Mouse (Mus musculus): ENCODE measurements around the gene Gsdma.

Gene Gsdma

DNA sequence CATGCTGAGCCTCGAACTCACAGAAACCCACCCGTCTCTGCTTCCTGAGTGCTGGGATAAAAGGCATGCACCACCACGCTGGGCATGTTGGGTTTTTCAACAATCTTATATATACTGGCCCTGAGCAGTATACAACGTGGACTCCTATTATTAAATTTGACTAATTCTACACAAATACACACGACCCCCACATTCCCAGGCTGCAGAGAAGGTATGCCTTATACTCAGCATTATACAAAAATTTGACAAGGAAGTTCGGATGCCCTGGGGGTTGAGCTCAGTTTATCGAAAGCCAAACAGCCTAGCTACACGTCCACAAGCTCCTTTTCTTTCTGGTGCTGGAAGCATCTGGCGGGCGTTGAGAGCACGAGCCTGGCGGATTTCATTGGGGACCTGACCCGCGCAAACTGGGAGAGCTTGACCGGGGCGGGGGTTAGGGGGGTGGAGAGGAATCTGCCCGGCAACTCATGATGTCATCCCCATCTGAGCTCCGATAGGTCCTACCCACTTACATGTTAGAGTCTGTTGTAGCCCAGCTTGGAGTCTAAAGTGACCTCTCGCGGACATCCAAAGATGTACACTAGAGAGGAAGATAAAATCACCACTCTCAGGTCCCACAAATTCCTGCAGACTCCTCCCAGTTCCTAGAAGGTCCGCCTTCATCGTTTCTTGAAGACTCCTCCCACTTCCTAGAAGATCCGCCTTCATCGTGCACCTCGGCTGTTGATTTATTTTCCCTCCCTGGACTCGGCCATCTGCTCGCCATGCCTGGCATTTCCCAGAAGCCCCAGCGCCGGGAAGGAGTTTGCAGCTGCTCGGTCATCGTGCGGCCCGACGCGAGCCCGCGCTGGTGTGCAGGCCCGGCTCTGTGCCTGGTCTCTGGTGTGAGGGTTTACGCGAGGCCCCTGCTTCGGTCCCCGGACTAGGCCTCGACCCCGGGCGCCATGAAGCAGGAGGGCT lies 17.9 kb downstream of the Gsdma start, which contains the start of gene Psmd3:
Gene Psmd3 (plus strand): TSS at position 769 of the 960 bp plus-strand sequence.
- peak; percentile 97 for DNase-seq

DNA sequence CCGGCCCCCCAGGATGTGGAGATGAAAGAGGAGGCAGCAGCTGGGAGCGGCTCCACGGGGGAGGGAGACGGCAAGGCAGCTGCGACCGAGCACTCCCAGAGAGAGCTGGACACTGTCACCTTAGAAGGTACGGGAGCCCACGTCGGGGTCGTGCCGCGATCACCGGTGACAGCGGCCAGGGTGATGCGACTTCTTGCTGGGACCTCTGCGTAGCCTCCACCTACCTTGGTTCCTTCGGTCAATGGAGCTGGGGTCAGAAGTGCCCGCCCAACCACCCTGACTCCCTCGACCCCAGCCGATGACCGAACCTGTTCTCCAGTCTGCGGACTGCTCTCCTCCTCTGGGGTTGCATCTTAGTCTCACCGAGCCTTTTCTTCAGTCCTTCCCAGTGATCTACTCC lies 18.7 kb downstream of the Gsdma start:
- no peak for DNase-seq

DNA sequence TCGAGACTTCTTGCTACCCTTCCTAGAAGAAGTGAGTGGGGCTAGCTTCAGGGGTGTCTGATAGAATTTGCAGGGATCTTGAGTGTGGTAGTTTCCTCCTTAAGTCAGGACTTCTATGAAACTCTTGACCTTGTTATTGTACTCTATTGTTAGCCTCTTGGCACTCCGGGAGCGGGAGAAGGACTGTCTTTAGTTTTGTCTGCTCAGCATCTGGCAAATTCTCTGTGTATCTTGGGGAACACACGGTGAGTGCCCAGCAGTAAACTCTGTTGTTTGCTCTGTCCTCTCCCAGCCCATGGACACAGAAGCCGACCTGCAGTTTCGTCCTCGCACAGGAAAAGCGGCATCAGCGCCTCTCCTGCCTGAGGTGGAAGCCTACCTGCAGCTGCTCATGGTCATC lies 21.5 kb downstream of the Gsdma start:
- no peak for DNase-seq

DNA sequence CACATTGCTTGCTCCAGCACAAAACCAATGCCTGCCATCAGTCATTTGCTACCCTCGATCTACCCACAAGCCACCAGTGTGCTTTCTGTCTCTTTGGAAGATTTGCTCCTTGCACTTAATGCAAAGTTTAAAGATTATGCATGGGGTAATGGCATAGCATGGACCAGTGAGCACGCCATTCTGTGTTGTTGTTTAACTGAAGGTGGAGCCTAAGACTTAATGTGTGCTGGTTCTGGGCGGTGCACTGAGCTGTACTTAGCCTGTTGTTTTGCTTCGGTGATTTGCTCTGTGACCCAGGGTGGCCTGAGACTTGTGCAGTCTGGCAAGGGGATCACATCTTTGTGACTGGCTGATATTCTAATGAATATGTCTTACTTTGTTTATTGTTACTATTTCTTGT lies 22.8 kb downstream of the Gsdma start:
- peak; percentile 50 to 69 for DNase-seq

DNA sequence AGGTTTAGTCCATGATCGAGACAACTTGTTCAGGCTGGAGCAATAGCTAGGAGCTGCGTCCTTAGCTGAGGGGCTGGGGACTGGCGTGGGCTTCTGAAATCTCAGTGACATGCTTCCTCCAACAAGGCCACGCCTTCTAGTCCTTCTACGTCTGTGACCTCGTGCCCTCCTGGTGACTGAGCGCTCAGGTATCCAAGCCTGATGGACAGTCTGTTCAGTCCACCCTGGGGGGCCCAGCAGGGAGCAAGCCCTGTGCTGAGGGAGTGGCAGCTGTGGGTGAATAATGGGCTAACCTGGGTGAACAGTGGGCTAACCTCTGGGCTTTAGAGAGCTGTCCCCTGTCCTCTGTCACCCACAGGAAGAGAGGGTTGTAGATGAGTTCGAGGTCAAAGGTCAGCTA lies 23.9 kb downstream of the Gsdma start:
- DNase-seq: no peak

DNA sequence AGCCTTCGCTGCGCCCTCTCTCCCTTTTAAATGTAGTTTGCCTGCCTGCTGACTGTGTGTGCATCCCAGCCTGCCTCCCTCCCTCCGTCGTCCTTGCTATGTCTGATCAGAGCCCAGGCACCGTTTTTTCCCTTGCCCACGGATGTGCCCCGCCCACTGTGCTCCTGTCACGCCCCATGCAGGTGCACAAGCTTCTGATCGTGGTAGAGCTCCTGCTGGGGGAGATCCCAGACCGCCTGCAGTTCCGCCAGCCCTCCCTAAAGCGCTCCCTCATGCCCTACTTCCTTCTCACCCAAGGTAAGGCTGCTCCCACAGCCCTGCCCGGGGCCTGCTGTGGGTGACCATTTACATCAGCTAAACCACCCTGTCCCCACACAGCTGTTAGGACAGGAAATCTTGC lies 29.1 kb downstream of the Gsdma start:
- no peak for DNase-seq

DNA sequence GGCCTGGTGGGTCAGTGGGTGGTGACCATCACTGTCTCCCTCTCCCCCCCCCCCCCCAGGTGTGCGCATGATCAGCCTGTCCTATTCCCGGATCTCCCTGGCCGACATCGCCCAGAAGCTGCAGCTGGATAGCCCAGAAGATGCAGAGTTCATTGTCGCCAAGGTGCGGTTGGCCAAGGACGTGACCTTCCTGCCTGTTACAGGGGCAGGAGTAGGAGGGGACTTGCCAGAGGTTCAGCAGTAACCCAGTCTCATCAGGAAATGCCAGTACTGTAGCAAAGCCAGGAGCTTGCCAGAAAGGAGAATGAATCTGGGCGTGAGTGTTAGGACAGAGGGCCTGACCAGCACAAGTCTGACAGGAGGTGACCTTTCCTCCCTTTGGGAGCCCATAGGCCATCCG lies 29.6 kb downstream of the Gsdma start:
- DNase-seq: no peak

DNA sequence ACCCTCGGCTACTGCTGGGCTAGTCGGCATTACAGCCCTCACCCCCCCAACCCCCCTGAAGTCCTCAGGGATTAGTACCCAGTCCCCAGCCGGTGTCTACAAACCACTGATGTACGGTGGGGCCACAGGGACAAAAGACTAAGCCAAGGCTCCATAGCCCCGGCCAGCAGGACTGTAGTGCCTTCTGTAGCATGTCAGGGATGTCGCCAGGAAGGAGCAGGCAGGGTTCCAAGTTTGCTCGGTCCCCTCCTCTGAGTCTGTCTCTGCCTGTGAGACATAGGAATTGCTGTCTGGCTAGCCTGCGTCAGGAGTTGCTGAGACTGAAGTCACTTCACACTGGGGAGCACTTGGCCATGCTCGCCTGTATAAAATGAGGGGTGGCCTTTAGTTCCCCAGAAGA lies 30.1 kb downstream of the Gsdma start:
- DNase-seq: peak in 1 of 2 experiments; percentile 52

DNA sequence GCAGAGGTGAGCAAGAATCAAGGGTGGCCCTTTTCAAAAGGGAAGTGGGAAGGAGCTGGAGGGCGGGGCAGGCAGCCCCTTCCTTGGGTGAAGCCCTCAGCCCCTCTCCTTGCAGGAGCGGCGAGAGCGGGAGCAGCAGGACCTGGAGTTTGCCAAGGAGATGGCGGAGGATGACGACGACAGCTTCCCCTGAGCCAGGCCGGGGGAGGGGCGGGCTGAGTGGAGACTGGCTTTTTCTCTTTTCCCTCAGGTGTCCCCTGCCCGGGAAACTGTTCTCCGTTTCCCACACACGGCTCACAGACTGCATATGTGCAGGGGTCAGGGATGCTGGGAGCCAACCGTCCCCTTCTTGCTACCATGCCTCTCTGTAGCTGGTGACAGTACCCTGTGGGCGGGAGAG lies 31.3 kb downstream of the Gsdma start:
- DNase-seq: no peak

DNA sequence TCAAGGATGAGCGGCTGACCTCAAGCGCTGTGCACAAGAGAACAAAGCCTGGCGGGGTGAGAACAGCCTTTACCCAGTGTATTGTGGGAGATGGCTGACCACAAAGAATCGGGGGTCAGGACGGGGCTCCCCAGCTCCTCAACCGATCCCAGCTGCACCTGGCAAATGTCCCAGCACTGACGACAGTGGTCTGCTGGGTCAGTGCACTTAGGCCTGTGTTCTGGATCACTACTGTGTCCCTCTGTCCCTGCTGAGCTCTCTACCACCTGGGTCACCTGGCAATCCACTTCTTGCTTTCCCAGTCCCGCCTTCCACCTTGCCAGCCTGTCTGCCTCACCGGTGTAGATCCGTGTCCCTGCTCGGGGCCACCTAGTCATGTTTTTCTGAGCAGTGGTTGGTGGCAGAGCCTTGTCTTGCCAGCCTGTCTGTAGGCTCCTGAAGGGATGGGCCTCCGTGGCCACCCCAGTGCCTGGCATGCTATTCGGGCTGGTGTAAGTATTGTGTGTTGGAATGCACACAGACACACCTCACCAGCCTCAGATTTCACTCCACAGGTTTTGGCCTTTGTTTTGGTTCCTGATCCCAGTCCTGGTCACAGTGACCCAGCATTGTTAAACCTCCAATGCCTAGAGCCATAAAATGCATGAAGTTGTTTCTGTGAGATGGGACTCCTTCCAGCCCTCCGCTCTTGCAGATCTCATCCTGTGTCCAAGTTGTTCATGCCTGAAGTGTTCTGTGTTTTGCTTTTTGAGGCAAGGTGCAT lies 32.5 kb downstream of the Gsdma start:
- peak in 1 of 2 experiments; percentile 62 for DNase-seq

DNA sequence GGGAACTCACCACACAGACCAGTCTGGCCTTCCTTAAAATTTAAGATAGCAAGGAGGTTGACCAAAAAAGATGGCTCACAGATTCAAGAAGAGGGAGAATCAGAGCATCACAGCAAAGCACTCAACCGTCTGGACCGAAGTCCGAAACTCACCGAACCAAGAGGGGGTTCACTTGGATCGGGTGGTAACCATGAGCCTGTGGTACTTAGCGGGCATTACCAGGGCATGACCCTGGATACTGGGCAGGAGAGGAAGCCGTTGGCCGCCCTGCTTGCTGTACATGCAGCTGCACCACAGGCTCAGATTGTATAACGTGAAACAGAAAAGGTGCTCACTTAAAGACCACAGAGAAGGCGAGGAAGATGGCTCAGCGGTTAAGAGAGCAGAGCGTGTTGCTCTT lies 33.1 kb downstream of the Gsdma start:
- DNase-seq: no peak

DNA sequence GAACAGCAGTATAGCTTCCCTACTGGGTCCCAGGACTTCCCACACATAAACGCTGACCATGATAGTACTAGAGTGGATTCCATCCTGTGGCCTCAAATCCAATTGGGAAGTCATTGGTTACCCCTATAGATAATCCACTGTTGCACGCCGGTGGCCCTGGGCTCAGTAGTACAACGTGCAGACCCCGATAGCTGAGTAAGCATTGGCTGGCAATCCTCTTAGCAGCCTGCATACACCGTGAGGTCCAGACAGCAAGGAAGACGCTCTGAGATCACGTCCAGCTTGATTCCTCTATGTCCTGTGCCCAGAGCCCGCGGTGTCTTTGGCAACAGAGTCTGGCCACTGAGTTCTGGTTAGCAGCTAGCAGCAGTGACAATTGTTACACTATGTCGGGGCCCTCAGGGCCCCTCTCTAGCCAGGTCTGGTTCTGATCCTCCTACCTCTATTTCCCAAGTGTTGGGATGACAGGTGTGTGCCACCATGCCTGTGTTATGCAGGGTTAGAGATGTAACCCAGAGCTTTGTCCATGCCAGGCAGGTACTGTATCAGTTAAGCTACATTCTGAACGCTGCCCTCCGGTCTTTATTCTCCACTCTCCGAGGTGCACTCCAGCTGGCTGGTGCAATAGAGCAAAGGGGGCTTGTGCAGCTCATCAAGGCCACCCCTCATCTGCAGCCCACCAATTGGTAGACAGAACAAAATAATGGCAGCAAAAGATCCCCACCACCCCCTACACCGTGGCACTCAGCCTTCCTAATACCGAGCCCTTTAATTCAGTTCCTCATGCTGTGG lies 34.9 kb downstream of the Gsdma start:
- DNase-seq: no peak

DNA sequence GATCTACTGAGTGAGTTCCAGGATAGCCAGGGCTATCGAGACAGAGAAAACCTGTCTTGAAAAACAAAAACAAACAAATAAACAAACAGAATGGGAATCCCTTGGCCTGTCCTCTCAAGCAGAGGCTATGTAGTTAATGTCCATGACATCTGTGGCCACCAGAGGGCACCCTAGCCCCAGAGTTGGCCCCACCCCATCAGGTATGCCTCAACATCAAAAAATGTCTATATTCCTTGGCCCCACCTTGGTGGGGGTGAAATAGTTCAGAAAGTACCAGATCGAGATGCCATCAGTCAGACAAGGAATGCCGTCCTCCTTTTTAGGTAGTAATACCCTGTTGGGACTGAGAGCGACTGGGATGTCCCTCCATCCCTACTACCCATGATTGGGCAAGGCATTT lies 35.8 kb downstream of the Gsdma start:
- peak; percentile 89 to 90 for DNase-seq

DNA sequence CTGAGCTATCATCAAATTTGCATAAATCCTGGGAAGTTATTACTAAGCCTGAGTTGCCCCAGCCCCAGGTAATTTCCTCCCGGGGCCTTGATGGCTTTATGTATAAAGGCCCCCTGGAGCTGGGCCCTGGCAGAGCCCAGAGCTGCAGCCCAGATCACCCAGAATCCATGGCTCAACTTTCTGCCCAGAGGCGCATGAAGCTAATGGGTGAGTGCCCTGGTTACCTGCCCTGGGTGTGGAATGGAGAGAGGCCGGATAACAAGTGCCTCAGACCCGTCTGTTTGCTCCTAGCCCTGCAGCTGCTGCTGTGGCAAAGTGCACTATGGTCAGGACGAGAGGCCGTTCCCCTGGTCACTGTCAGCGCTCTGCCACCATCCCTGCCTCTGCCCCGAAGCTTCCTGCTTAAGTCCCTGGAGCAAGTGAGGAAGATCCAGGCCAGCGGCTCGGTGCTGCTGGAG lies 37.1 kb downstream of the Gsdma start, which contains the start of gene Csf3:
Gene Csf3 (plus strand): TSS at position 51 of the 458 bp plus-strand sequence.
- DNase-seq: no peak

DNA sequence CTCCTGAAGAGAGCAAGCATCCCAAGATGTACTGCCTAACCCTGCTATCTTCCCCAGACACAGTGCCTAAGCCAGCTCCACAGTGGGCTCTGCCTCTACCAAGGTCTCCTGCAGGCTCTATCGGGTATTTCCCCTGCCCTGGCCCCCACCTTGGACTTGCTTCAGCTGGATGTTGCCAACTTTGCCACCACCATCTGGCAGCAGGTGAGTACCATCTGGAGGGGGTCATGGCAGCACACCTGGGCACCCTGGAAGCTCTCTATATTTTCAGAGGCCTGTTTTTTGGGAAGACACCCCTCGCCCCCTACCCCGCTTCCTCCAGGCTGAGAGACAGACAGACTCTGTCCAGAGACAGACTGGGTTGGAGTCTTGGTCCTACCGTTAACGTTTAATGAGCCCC lies 38.2 kb downstream of the Gsdma start:
- DNase-seq: no peak

DNA sequence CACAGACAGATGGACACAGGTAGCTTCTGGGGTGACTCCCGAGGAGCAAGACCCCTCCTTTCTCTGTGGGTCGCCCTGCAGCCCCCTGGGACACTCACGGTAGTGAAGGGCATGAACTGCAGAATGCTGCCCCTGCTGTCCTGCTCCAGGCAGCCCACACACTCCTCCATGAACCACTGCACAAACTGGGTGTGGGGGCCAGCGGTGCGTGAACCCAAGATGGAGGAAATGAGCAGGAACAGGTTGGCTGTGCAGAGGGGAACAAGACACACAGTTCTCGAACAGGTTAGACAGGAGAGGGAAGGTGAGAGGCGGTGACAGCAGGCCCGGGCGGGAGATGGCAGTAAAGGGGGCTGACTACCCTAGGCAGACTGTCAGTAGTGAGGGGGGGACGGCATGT lies 40.9 kb downstream of the Gsdma start:
- peak; percentile 53 to 70 for DNase-seq

DNA sequence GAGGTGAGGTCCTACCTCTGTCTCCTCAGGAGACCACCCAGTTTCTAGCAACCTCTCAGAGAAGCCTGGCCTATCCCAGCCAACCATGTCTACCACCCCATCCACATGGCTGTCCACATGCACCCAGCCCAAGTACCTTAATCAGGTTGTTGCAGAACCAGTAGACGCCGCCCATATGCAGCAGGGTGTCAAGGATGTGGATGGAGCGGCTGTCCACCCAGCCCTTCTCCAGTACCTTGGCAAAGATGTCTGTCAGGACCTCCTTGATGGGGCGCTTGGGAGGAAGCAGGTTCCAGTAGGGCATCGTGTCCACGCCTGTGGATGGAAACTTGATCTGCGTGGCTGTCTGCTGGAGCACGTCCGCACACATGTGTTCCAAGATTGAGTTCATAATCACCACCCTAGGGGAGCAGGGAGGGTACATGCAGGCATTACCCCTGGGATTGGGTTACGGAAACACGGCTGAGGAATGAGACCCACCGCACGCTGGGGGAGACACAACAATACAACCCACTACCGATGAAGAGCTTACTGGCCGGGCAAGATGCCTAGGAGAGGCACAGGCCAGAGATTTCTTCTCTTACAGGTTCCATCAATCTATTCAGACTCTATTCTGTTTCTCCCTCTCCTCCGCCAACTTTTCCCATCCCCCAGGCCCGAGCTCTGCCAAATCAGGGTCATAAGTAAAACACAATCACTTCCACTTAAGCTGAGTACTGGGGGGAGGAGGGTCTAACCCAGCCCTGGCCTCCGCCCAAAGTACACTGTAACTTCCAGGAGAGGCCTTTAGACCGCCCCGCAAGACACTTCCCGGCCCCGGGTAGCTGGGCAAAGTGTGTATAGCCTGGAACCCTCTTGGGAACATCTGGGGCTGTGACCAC lies 43.5 kb downstream of the Gsdma start:
- peak; percentile 82 to 89 for DNase-seq

DNA sequence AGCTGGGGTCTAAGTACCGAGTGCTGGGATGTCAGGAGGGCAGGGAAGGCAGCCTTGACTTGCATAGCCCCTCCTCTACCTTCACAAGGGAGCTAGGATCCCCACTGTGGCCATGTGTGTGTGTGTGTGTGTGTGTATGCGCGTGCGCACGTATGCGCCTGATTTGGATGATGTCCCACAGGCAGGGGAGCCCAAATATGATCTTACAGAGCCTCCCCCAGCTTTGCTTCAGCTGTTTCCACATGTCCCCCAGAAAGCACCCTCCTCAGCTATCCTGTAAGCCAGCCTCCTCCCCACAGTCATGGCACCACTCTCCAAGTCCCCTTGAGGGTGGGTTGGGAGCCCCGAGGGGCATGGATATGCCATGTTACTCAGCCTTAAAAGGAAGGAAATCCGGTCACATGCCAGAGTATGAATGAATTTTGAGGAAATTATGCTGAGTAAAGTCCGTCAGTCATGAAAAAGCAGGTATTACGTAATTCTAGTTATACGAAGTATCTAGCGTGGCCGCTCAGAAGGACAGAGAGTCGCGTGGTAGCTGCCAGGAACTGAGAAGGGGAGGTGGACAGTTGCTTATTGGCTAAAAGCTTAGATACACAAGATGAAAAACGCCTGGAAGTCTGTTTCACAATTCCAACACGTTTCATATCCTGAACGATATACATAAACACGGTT lies 44.3 kb downstream of the Gsdma start:
- DNase-seq: no peak

DNA sequence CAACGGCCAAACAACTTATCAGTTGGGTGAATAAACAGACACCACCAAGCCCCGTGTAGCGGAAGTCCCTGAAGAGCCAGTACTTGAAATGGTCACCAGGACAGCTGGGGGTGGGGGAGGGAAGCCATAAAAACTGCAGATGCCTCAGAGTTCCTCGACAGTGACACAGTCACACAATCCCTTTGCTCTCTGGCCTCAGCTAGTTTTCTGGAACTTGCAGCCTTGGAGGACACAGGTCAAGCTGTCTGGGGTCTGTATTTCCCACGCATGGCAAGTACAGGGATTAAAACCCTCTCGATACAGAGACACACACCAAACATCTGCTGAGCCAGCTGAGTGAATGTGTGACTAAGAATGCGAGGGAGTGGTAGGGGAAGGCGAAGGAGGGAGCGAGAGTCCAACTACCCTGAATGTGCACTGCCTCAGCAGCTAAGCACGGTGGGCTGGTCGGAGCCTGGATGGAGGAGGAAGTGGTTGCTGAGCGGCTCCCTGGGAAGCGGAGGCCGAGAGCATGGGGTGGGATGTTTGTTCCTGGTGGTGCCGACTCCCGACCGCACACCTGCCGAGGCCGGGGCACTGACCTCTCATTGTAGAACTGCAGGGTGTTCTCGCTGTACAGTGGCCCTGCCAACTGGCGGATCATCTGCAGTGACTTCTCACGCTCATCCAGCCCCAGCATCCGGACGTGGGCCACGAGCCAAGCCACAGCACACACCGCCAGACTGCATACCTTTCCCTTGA lies 45.0 kb downstream of the Gsdma start:
- DNase-seq: peak; percentile 76 to 86

DNA sequence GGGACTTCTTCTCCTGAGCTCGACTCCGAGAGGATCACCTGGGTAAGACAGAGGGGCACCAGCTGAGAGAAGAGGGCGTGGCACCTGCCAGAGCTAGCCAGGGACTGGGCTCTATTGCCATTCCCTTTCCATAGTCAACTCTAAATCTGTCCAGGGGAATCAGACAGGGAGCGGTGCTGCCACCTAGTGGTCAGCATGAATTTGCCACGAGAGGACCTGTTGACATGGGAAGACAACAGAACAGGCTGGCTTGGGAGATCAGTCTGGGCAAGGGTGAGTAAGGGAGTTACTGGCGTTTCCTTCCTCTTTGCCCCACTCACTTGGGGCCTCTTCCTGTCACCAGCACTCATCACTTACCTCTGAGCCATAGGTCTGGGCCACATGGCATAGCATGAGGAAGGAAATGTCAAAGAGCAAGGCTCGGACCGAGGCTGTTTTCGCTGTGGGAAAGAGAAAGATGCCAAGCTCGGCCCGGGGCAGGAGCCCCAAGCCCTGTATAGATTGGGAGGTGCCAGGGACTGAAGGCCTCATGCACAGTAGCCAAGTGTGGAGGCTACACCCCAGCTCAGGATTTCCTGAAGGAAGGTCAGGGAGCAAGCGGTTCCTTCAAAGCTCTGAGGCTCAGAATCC lies 46.4 kb downstream of the Gsdma start:
- peak; percentile 92 to 94 for DNase-seq

All from kidney, postnatal 4 days (tissue).